Mouse (Mus musculus) heart, embryonic 12.5 days (tissue): ENCODE measurements around the gene Prrc2a. TPM values are rescaled to one million over a fixed set of nuclear protein-coding genes. Genes with fewer than 3 reads are reported as not detected.

Source experiments
- ATAC-seq: fragments of 200-750 bp; cut with Nextera tagmentation; 2 replicates; pipeline ENCODE4 v1.8.0; 2017; ENCODE audit warnings: moderate TSS enrichment, moderate library complexity; ENCODE audit not compliant: insufficient number of reproducible peaks, low FRiP score
- H3K27ac ChIP-seq: fragments of 300-500 bp; sonication (generic); 2 replicates; pipeline ENCODE4 v1.5.1; 2016; ENCODE audit warnings: mild to moderate bottlenecking, moderate library complexity; ENCODE audit not compliant: poor library complexity, severe bottlenecking
- H3K27me3 ChIP-seq: fragments of 300-500 bp; sonication (generic); replicated peaks from 2 replicates; pipeline ENCODE4 v1.6.1; 2016; ENCODE audit warnings: mild to moderate bottlenecking, moderate library complexity
- H3K36me3 ChIP-seq: fragments of 300-500 bp; sonication (generic); 2 replicates; pipeline ENCODE4 v1.6.1; 2016; ENCODE audit warnings: mild to moderate bottlenecking, moderate library complexity
- H3K4me1 ChIP-seq: fragments of 300-500 bp; sonication (generic); replicated peaks from 2 replicates; pipeline ENCODE4 v1.6.1; 2016; ENCODE audit warnings: mild to moderate bottlenecking
- H3K4me2 ChIP-seq: fragments of 300-500 bp; sonication (generic); 2 replicates; pipeline ENCODE4 v1.6.1; 2016; ENCODE audit warnings: mild to moderate bottlenecking, moderate library complexity
- H3K4me3 ChIP-seq: fragments of 300-500 bp; sonication (generic); 2 replicates; pipeline ENCODE4 v1.5.1; 2016; ENCODE audit warnings: mild to moderate bottlenecking
- H3K9ac ChIP-seq: fragments of 300-500 bp; sonication (generic); 2 replicates; pipeline ENCODE4 v1.6.1; 2016; ENCODE audit warnings: mild to moderate bottlenecking, moderate library complexity
- H3K9me3 ChIP-seq: fragments of 300-500 bp; sonication (generic); replicated peaks from 2 replicates; pipeline ENCODE4 v1.6.1; 2016; ENCODE audit warnings: mild to moderate bottlenecking, moderate library complexity
- WGBS: fragments of 180-500 bp; shearing (Covaris S2); methylation state at CpG from one replicate; pipeline ENCODE4 v1.1.7; 2016; 5-methylcytosine and 5-hydroxymethylcytosine counted together
- polyA plus RNA-seq: library from polyadenylated mRNA; unstranded; fragments of >200 nt; fragmentation: Nextera tagmentation; extraction: Ambion mirVana; gene quantifications from 2 replicates; pipeline ENCODE4 v1.2.1, GENCODE M21; 2016

The Prrc2a gene
- polyA plus RNA-seq, 1 experiment from 2014 or later = 132 TPM

DNA sequence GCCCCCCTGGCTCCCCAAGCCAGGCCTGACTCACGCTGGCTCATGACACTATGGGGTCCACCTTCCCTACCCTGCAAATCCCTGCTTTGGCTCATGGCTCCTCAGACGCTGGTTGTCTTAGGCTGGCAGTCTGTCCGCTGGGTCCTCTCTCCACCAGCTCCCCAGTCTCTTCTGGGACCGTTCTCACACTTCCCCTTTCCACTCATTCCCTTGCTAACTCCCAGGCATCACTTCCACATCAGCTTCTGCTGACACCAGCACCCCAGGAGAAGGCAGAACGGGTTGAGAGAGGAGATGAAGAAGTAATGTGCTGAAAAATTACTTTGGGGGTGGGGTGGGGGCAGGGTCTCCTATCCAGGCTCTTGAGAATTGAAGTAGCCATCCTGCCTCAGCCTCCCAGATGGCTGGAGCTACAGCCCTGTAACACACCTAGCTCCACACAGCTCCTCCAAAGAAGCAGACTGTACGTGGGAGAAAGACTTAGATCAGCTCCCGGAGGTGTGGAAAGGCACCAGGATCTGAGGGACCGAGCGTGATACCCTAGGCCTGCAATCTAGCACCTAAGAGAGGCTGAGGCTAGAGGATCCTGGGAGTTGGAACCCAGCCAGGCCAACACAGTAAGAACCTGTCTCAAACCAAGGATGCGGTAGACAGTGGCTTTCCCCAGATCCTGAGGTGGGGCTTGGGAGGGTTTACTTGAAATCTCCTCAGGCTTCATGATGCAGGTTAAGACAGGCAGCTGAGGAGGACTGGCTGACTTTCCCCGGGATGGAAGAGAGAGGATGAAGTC lies 7.9 kb upstream of the Prrc2a start:
- Histone ChIP-seq H3K27me3 (0 out of 2 replicates have a peak, but pooled peaks cover 4% of the 10 kb centered on the region), H3K4me1 (0 out of 2 replicates have a peak, but pooled peaks cover 9% of the 10 kb centered on the region), H3K9me3 (no peaks in the 10 kb centered on the region), H3K4me3 (no peak overlapping the region), H3K4me2 (no peak overlapping the region), H3K36me3 (no peaks in the 10 kb centered on the region), H3K27ac (no peak overlapping the region), H3K9ac (no peak overlapping the region)
- WGBS = 57% methylated on average over 11 of the region's 11 CpGs
- ATAC-seq = no peak

DNA sequence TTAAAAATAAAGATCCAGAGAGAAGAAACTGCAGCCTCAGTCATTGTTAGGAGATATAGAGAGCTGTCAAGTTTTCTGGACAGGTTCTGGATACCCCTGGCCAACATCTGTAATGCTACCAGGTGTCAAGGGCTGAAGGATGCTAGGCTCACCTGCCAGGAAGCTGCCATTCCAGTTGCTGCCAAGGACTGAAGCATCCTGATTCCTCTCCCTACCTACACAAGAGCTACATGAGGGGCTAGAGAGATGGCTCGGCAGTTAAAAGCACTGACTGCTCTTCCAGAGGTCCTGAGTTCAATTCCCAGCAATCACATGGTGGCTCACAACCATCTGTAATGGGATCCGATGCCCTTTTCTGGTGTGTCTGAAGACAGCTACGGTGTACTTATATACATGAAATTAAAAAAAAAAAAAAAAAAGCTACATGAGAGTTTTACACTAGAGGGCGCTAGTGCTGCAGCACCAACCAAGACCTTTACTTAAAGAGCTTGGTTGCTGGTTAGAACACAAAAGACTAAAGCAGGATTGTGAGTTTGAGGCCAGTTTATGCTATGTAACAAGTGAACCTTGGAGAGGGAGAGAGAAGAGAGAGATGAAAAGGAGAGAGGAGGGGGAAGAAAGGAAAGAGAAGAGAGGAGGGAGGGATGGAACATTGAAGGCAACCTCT lies 4.0 kb upstream of the Prrc2a start:
- Histone ChIP-seq H3K27me3 (0 out of 2 replicates have a peak, but pooled peaks cover 4% of the 10 kb centered on the region), H3K36me3 (no peaks in the 10 kb centered on the region), H3K4me3 (no peak overlapping the region), H3K9ac (no peak overlapping the region), H3K4me1 (peaks cover 19% of the 10 kb centered on the region), H3K9me3 (no peaks in the 10 kb centered on the region), H3K4me2 (no peak overlapping the region), H3K27ac (no peak overlapping the region)
- 21% methylated on average over 4 of the region's 4 CpGs for WGBS
- ATAC-seq = no peak

DNA sequence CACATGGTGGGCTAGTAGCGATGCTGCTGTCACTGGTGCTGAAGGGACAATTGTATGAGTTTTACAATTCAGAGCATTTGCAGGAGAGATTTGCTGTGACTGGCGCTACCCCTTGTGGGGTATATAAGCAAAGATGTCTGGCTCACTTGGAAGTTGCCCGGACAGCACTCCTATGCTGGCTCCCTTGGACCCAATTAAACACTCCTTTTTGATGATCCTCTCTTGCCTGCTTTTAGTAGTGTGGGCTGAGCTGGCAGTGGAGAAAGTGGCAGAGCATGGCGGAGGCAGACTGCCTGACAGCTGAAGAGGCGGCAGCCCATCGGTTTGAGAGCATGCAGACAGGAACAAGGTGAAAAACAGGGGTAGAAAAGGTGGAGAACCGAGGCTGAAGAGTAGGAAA lies 3.1 kb upstream of the Prrc2a start:
- H3K36me3 ChIP-seq = no peaks in the 10 kb centered on the region
- no peaks in the 10 kb centered on the region for H3K9me3 ChIP-seq
- H3K4me1 ChIP-seq = peaks cover 25% of the 10 kb centered on the region
- H3K4me3 ChIP-seq = no peak overlapping the region
- 0 out of 2 replicates have a peak, but pooled peaks cover 4% of the 10 kb centered on the region for H3K27me3 ChIP-seq
- H3K4me2 ChIP-seq = no peak overlapping the region
- H3K9ac ChIP-seq = no peak overlapping the region
- H3K27ac ChIP-seq = no peak overlapping the region
- WGBS = 77% methylated on average over 7 of the region's 7 CpGs
- ATAC-seq = no peak

DNA sequence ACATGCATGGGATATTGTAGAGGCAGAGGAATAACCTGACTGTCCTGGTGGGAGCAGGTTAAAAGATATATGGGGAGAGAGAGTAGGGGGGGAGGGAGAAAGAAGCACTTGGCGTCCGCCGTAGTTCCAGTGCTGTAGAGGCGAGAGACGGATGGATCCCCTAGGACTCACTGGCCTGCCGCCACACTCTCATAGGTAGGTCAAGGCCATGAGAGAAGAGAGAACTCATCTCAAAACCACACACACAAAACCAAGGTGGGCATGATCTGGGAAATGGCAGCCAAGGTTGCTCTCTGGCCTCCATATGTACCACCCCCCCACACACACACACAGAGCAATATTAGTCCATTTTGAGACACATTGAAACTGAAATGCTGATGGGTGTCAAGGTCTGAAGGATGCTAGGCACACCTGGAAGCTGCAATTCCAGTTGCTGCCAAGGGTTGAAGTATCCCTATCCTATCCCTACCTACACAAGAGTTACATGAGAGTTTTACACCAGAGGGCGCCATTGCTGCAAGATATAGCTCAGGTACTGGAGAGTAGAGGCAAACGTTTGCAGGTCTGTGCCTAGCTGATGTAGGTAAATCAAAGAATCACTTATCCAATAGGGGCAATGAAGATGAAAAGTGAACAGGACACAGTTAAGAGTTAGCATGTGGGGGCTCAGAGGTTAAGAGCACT lies 1.8 kb upstream of the Prrc2a start:
- 0 out of 2 replicates have a peak overlapping the region, but pooled peaks have one; percentile 98 for H3K4me3 ChIP-seq

DNA sequence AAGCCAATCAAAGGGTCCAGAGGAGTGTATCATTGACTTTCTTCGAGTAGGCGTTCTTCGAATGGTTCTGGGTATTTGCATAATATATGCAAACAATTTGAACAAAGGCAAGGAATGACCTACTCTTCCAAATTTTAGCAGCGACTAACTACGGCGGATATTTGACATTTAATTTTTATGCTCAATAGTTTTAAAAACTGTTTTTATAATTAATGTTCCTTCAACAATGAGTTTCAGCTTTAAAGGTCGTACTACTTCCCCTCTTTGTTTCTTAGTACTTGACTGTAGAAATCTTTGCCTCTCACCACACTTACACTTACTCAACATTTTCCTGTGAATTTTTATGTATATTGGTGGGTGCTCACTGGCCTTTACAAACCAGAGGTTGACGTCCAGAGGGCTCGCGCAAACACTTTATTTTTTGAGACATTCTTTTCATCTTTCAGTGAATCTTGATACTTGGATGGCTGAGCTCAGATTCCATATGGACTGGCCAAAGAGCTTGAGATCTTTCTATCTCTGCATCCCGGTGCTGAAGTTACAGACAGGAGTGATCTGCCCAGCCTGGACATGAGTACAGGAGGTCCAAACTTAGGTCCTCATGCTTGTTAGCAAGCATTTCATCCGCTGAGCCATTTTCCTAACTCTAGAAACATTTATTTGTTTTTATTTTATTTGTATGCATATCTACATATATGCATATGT lies 906 bp upstream of the Prrc2a start:
- Histone ChIP-seq H3K27ac (peak overlapping the region; percentile 96), H3K27me3 (no peaks in the 10 kb centered on the region), H3K9ac (peak overlapping the region; percentile 59; the same call in 1 of the 2 replicates), H3K4me1 (peaks cover 38% of the 10 kb centered on the region), H3K4me3 (peak overlapping the region; percentile 98), H3K36me3 (peaks cover 20% of the 10 kb centered on the region), H3K9me3 (no peaks in the 10 kb centered on the region), H3K4me2 (peak overlapping the region; percentile 87)
- WGBS = 27% methylated on average over 12 of the region's 12 CpGs
- ATAC-seq = no peak; the same call in 1 of the 2 replicates

More for the DNA sequence above, 1.8 kb upstream of the Prrc2a start:
- Histone ChIP-seq H3K4me1 (peaks cover 34% of the 10 kb centered on the region), H3K4me2 (peak overlapping the region; percentile 87; the same call in 1 of the 2 replicates), H3K9ac (no peak overlapping the region), H3K36me3 (peaks cover 11% of the 10 kb centered on the region), H3K27ac (peak overlapping the region; percentile 81; the same call in 1 of the 2 replicates), H3K27me3 (no peaks in the 10 kb centered on the region), H3K9me3 (no peaks in the 10 kb centered on the region)
- ATAC-seq = no peak
- WGBS = 74% methylated on average over 8 of the region's 8 CpGs

DNA sequence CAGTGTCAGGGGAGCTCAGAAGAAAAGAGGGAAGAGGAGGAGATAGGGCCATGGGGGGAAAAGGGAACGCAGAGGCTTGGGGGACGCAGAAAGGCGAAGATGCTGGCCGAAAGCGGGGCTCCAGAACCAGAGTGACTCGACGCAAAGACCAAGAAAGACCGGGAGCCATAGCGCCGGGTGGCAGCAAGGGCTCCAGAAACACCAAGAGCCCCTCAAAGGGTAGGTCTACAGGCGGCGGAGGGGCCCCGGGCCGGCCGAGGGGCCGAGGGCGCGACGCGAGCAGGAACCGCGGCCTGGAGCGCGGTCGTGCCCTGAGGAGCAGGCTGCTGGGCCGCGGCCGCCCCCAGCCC lies 504 bp downstream of the Prrc2a start:
- Histone ChIP-seq H3K27me3 (no peaks in the 10 kb centered on the region), H3K4me1 (peaks cover 34% of the 10 kb centered on the region), H3K4me2 (peak overlapping the region; percentile 87), H3K36me3 (peaks cover 34% of the 10 kb centered on the region), H3K27ac (peak overlapping the region; percentile 96), H3K4me3 (peak overlapping the region; percentile 98), H3K9me3 (no peaks in the 10 kb centered on the region), H3K9ac (peak overlapping the region; percentile 100)
- WGBS = 0% methylated on average over 28 of the region's 28 CpGs
- ATAC-seq = no peak

DNA sequence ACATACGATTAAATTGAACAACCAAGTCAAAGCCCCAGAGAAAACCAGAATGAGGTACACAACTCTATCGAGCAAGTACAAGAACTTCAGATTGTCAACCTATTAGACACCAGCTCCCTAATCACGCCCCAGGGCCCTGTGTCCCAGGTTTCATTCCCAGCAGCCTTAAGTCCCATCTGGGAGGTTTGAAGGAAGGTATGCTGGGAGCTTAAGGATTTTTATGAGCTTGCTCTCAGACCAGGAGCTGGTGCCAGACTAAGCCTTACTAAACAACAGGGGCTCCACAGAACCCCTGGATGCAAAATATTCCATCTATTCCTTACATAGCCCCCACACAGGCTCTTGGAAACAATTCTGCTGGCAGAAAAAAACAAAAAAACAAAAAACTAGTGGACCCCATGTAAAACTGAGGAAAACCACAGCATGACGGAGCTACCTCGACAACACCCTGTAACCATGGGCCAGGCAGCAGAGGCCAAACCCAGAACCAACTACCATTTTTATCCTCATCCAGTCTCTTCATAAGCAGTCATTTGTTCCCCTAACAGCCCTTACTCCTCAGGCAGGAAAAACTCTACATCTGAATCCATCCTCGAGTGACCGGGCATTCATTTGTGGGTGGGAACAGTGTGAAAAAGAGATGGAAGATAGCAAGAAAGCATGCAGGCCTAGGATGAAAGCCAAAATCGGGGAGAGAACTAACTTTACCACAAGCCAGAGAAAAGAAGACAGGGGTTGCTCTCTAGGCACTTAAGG lies 1.2 kb downstream of the Prrc2a start:
- H3K4me3 ChIP-seq = peak overlapping the region; percentile 98
- no peak for ATAC-seq
- peak overlapping the region; percentile 96 for H3K27ac ChIP-seq
- peaks cover 41% of the 10 kb centered on the region for H3K36me3 ChIP-seq
- 12% methylated on average over 8 of the region's 8 CpGs for WGBS
- H3K9me3 ChIP-seq = no peaks in the 10 kb centered on the region
- H3K4me1 ChIP-seq = peaks cover 34% of the 10 kb centered on the region
- H3K4me2 ChIP-seq = peak overlapping the region; percentile 87
- no peaks in the 10 kb centered on the region for H3K27me3 ChIP-seq
- H3K9ac ChIP-seq = peak overlapping the region; percentile 100

DNA sequence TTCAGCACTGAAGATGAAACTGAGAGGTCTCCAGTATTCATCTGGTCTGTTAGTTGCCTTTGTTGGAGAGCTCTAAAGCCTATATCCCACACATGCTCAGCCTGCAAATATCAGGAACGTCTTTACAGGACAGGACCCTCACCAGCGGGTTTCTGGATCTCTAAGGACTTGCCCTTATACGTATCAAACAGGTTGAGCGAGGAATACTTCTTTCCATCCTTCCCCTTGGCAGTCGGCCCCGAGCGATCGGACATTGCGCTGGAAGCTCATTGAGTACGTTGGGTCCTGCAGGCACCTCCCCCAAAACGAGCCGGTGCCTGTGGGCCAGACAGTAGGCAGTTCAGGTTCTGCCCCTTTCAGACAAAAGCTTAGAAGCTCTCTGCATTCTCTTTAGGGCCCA lies 2.0 kb downstream of the Prrc2a start:
- Histone ChIP-seq H3K4me1 (peaks cover 34% of the 10 kb centered on the region), H3K27ac (no peak overlapping the region)
- no peak for ATAC-seq

DNA sequence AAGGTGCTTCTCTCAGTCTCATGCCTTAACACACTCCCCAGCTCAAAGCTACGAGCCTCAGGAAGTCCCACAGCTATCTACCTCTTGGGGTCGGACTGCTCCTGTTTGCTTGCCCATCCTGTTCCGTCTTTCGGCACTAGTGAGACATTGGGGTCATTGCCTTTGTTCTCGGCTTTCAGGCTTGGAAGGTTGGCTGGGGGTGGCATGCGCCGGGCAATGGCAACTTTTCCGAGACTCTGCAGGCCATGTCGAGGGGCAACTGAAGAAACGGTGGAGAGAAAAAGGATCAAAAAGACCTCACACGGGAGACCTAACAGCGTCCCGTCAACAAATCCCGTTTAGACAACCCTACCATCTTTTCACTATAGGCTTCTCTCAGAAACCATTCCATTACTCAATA lies 2.6 kb downstream of the Prrc2a start:
- H3K27ac ChIP-seq = no peak overlapping the region

More for the DNA sequence above, 2.0 kb downstream of the Prrc2a start:
- 42% methylated on average over 12 of the region's 12 CpGs for WGBS
- Histone ChIP-seq H3K4me2 (peak overlapping the region; percentile 87), H3K27me3 (no peaks in the 10 kb centered on the region), H3K4me3 (peak overlapping the region; percentile 98), H3K9ac (peak overlapping the region; percentile 100), H3K36me3 (peaks cover 49% of the 10 kb centered on the region), H3K9me3 (no peaks in the 10 kb centered on the region)

DNA sequence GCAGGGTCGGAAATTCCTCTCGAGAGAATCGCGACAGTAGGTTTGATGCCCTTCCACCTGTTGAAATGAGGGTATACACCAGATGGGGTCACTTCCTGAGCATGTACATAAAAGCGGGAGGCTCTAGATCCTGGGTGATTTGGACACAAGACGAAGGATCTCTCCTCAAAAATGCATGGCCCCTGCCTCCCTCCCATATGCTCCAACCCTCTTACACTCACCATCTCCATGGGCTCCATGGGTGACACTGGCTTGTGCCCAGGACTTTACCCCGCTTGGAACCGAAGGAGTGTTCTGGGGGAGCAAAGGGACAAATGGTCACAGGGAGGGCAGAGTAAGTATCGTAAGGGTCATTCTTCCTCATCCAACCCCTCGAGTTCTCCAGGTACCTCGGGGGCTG lies 3.3 kb downstream of the Prrc2a start:
- 78% methylated on average over 11 of the region's 11 CpGs for WGBS

More for the DNA sequence above, 2.6 kb downstream of the Prrc2a start:
- Histone ChIP-seq H3K9ac (peak overlapping the region; percentile 100), H3K36me3 (peaks cover 55% of the 10 kb centered on the region), H3K27me3 (no peaks in the 10 kb centered on the region), H3K9me3 (no peaks in the 10 kb centered on the region), H3K4me2 (peak overlapping the region; percentile 87), H3K4me3 (peak overlapping the region; percentile 98), H3K4me1 (peaks cover 34% of the 10 kb centered on the region)
- no peak for ATAC-seq
- 73% methylated on average over 14 of the region's 14 CpGs for WGBS

More for the DNA sequence above, 3.3 kb downstream of the Prrc2a start:
- no peaks in the 10 kb centered on the region for H3K27me3 ChIP-seq
- H3K27ac ChIP-seq = no peak overlapping the region
- H3K4me3 ChIP-seq = peak overlapping the region; percentile 98; the same call in 1 of the 2 replicates
- H3K9me3 ChIP-seq = no peaks in the 10 kb centered on the region
- peak overlapping the region; percentile 87; the same call in 1 of the 2 replicates for H3K4me2 ChIP-seq
- H3K9ac ChIP-seq = peak overlapping the region; percentile 100
- H3K4me1 ChIP-seq = peaks cover 31% of the 10 kb centered on the region
- peaks cover 62% of the 10 kb centered on the region for H3K36me3 ChIP-seq
- ATAC-seq = no peak
